Mouse (Mus musculus): ENCODE measurements around the gene Syce2. TPM values are rescaled to one million over a fixed set of nuclear protein-coding genes. Genes with fewer than 3 reads are reported as not detected.
A peak's percentile ranks its signal among the peaks of the same experiment; 100 is the strongest.

The Syce2 gene
- total and polyA plus RNA-seq, 3 experiments: 0.54 TPM; not detected in 2

- Histone ChIP-seq H3K9me3 (replicated peaks; ENCODE audit: low read length) (no peaks in the 10 kb centered on the region), H3K4me3 (replicated peaks in 1 of 3; ENCODE audit: low read depth in 2 of 3, low read length in 2 of 3, poor library complexity in 1 of 3) (peak overlapping the region; percentile 86 to 98 (median 89)), H3K4me2 (ENCODE audit: insufficient read depth, low read depth, poor library complexity, severe bottlenecking) (peak overlapping the region; percentile 91), H3K27me3 (replicated peaks) (no peaks in the 10 kb centered on the region), H3K36me3 (replicated peaks in 1 of 2; ENCODE audit: control insufficient read depth in 1 of 2, insufficient read depth in 1 of 2, low read length in 1 of 2) (peaks cover 40 to 49% of the 10 kb centered on the region in 2 experiments), H3K27ac (ENCODE audit: insufficient read depth, low read depth) (peak overlapping the region; percentile 52; the same call in 1 of the 2 replicates), H3K79me2 (replicated peaks; ENCODE audit: control insufficient read depth, extremely low read depth, insufficient read depth, poor library complexity, severe bottlenecking) (peaks cover 23% of the 10 kb centered on the region), H3K4me1 (ENCODE audit: control insufficient read depth in 1 of 2, insufficient read depth in 2 of 2) (peaks cover 8 to 54% of the 10 kb centered on the region in 2 experiments; a peak in 3 of 4 replicates), H3K9ac (ENCODE audit: insufficient read depth, low read depth) (peak overlapping the region; percentile 82)
- no peak for DNase-seq (ENCODE audit: extremely low read depth)
- in situ Hi-C loops (cut with MboI; ENCODE audit: low pct_ligation_motif_present, low pct_unique_long_range_greater_than_20kb, low sequenced_read_pairs): no loop called here
- dilution Hi-C loops (cut with MboI; ENCODE audit: extremely low pct_ligation_motif_present, extremely low pct_unique_long_range_greater_than_20kb, low sequenced_read_pairs): no loop called here
- TF ChIP-seq USF2 (conservative IDR thresholded peaks at IDR 0.05; ENCODE audit: low read depth, low read length): no peak
- peak in 1 of 2 experiments; percentile 31; a peak in 1 of 4 replicates for TF ChIP-seq CTCF (conservative IDR thresholded peaks at IDR 0.05 in 1 of 2, IDR thresholded peaks at IDR 0.05 in 1 of 2; ENCODE audit: low read depth in 2 of 2, low read length in 2 of 2)
- peak; percentile 48; the same call in 1 of the 2 replicates for TF ChIP-seq CHD1 (IDR thresholded peaks at IDR 0.05; ENCODE audit: low read depth, low read length)
- TF ChIP-seq RAD21 (IDR thresholded peaks at IDR 0.05; ENCODE audit: low read depth, low read length): no peak
- no peak for TF ChIP-seq IRF4 (IDR thresholded peaks at IDR 0.05; ENCODE audit: low read depth, low read length)
- no peak for TF ChIP-seq RCOR1 (conservative IDR thresholded peaks at IDR 0.05; ENCODE audit: low read depth, low read length)
- TF ChIP-seq NRF1 (IDR thresholded peaks at IDR 0.05; ENCODE audit: low read depth, low read length): no peak
These were observed 38.9 kb upstream of the Syce2 start for GRCm38 (mm10) chr8:84832759-84833742.

- Histone ChIP-seq H3K79me2 (replicated peaks; ENCODE audit: control insufficient read depth, extremely low read depth, insufficient read depth, poor library complexity, severe bottlenecking) (peaks cover 26% of the 10 kb centered on the region), H3K4me1 (ENCODE audit: control insufficient read depth in 1 of 2, insufficient read depth in 2 of 2) (peaks cover 8 to 66% of the 10 kb centered on the region in 2 experiments; a peak in 3 of 4 replicates), H3K4me3 (replicated peaks in 1 of 3; ENCODE audit: low read depth in 2 of 3, low read length in 2 of 3, poor library complexity in 1 of 3) (no peak overlapping the region), H3K9me3 (replicated peaks; ENCODE audit: low read length) (no peaks in the 10 kb centered on the region), H3K36me3 (replicated peaks in 1 of 2; ENCODE audit: control insufficient read depth in 1 of 2, insufficient read depth in 1 of 2, low read length in 1 of 2) (peaks cover 47 to 60% of the 10 kb centered on the region in 2 experiments), H3K27me3 (replicated peaks) (no peaks in the 10 kb centered on the region), H3K27ac (ENCODE audit: insufficient read depth, low read depth) (no peak overlapping the region), H3K9ac (ENCODE audit: insufficient read depth, low read depth) (no peak overlapping the region), H3K4me2 (ENCODE audit: insufficient read depth, low read depth, poor library complexity, severe bottlenecking) (no peak overlapping the region)
- no peak for DNase-seq (ENCODE audit: extremely low read depth)
- TF ChIP-seq SMC3 (IDR thresholded peaks at IDR 0.05; ENCODE audit: low read depth, low read length) (no peak), E2F4 (IDR thresholded peaks at IDR 0.05; ENCODE audit: insufficient replicate concordance, low read depth, low read length) (no peak), MAFK (IDR thresholded peaks at IDR 0.05; ENCODE audit: insufficient replicate concordance, low read length) (no peak), CHD2 (IDR thresholded peaks at IDR 0.05; ENCODE audit: low read length) (no peak), POLR2AphosphoS2 (IDR thresholded peaks at IDR 0.05; ENCODE audit: low read depth, low read length) (0 out of 2 replicates have a peak, but pooled peaks have one; percentile 36), MAX (IDR thresholded peaks at IDR 0.05; ENCODE audit: low read length) (no peak)
- in situ Hi-C loops (cut with MboI; ENCODE audit: low pct_ligation_motif_present, low pct_unique_long_range_greater_than_20kb, low sequenced_read_pairs) (no loop called here), dilution Hi-C loops (cut with MboI; ENCODE audit: extremely low pct_ligation_motif_present, extremely low pct_unique_long_range_greater_than_20kb, low sequenced_read_pairs) (no loop called here)
These were observed 37.7 kb upstream of the Syce2 start for GRCm38 (mm10) chr8:84834002-84834865.

All from CH12.LX (cell line).